24 mouse cellular contexts compared by ENCODE assay signal in the genomic region with DNA sequence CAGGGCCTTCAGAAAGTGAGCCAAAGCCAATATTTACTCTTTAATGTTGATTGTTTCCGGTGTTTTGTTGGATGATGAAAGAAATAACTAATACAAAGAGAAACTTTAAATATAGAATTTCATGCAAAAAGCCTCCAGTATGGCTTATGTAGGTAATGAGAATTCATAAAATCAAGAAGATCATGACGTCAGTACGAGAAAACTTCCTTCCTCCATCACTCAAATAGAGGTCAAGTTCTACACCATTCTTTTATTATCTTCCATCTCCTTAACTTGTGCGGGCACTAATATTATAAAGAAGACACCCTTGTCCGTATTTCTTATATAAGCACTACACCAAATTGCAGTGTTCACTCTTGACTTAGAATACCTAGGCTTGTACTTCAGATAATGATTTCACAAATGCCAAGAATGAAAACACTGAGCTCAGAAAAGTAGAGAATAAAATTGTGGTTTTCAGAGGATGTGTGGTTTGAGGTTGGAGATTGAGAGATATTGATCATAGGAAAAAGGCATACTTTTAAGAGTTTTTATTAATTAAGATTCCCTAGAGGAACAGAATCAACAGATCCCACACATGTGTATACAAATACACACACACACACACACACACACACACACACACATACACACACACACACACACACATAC.
DNase-seq lines count a peak whose midpoint lies in the region; ATAC-seq and TF ChIP-seq lines count a peak whose summit lies in the region.
"Had no signal": no experiment of that assay in that cellular context is flagged by ENCODE, and none has a peak within 500 bp of the region (broad histone marks: within the 10 kb centered on the region; RNA-seq: fewer than 3 reads in every experiment).

No protein-coding gene starts in this region.

- H3K4me3 ChIP-seq in kidney, adult 2 months (ENCODE audit: insufficient read depth, low read depth, low read length), result no peak overlapping the region
- H3K4me3 ChIP-seq in heart, embryonic 10.5 days, result no peak overlapping the region
- H3K4me3 ChIP-seq: embryonic facial prominence, embryonic 13.5 days; embryonic facial prominence, embryonic 15.5 days; erythroblast, embryonic 14.5 days; forebrain, embryonic 10.5 days; forebrain, embryonic 12.5 days had no signal

- no peaks in the 10 kb centered on the region; the same call in 1 of the 2 replicates for H3K4me1 ChIP-seq in kidney, adult 2 months (ENCODE audit: control insufficient read depth, insufficient read depth, low read length)
- no peaks in the 10 kb centered on the region for H3K4me1 ChIP-seq in heart, embryonic 10.5 days
- H3K4me1 ChIP-seq: embryonic facial prominence, embryonic 13.5 days; embryonic facial prominence, embryonic 15.5 days; forebrain, embryonic 10.5 days; forebrain, embryonic 12.5 days had no signal

- TF ChIP-seq CTCF in kidney, adult 2 months (conservative IDR thresholded peaks at IDR 0.05; ENCODE audit: insufficient read depth, insufficient read length, low read depth, low read length), result no peak

- WGBS in kidney, adult 2 months, result 88% methylated on average over 5 of the region's 5 CpGs
- WGBS in heart, embryonic 10.5 days, result 84% methylated on average over 5 of the region's 5 CpGs

- no peaks in the 10 kb centered on the region for H3K36me3 ChIP-seq in kidney, adult 2 months (ENCODE audit: control insufficient read depth, insufficient read depth, low read length)
- no peaks in the 10 kb centered on the region for H3K36me3 ChIP-seq in heart, embryonic 10.5 days
- H3K36me3 ChIP-seq: embryonic facial prominence, embryonic 13.5 days; embryonic facial prominence, embryonic 15.5 days; forebrain, embryonic 10.5 days; forebrain, embryonic 12.5 days had no signal

- H3K27ac ChIP-seq in kidney, adult 2 months (ENCODE audit: insufficient read depth, low read depth, low read length), result no peak overlapping the region
- H3K27ac ChIP-seq in heart, embryonic 10.5 days, result no peak overlapping the region
- H3K27ac ChIP-seq: embryonic facial prominence, embryonic 13.5 days; embryonic facial prominence, embryonic 15.5 days; forebrain, embryonic 10.5 days; forebrain, embryonic 12.5 days had no signal

- ATAC-seq in CD4-positive, CD25-positive, alpha-beta regulatory T cell, adult 4 months, result peak; percentile 89
- peak; percentile 63 for ATAC-seq in common myeloid progenitor, adult 5-6 weeks (replicated peaks; ENCODE audit: low read depth, poor library complexity, severe bottlenecking)
- ATAC-seq in megakaryocyte progenitor cell, adult 5-6 weeks (replicated peaks; ENCODE audit: poor library complexity), result peak; percentile 44; the same call in 1 of the 2 replicates
- ATAC-seq: forebrain, embryonic 14.5 days; forebrain, embryonic 16.5 days had no signal

- no peak for TF ChIP-seq POLR2A in kidney, adult 2 months (IDR thresholded peaks at IDR 0.05; ENCODE audit: low read depth, low read length)

- no peaks in the 10 kb centered on the region for H3K27me3 ChIP-seq in kidney, adult 2 months (replicated peaks; ENCODE audit: control insufficient read depth, insufficient read depth, low read length)
- no peaks in the 10 kb centered on the region for H3K27me3 ChIP-seq in heart, embryonic 10.5 days (ENCODE audit: insufficient read depth, poor library complexity, severe bottlenecking)
- H3K27me3 ChIP-seq: embryonic facial prominence, embryonic 13.5 days; embryonic facial prominence, embryonic 15.5 days; forebrain, embryonic 12.5 days had no signal

- DNase-seq in induced T-regulatory cell, adult 2 months (ENCODE audit: low read depth), result peak; percentile 30
- no peak for DNase-seq in ovary, adult 18-20 months (ENCODE audit: low spot score)
- DNase-seq in kidney, adult 2 months, result no peak
- DNase-seq in left cerebral cortex, adult 8-10 months (ENCODE audit: low spot score in 2 of 2), result no peak
- no peak for DNase-seq in heart, embryonic 10.5 days (ENCODE audit: low spot score)
- DNase-seq: adrenal gland, adult 8-10 months; adrenal gland, postnatal 14 days; adrenal gland, postnatal 36 days; cerebellum, adult 11-12 months; cerebellum, adult 2 months; cerebellum, adult 9-10 months; cerebellum, postnatal 10 days; cerebellum, postnatal 25 days; embryo, embryonic 11 days had no signal

- no peaks in the 10 kb centered on the region for H3K9me3 ChIP-seq in heart, embryonic 10.5 days
- H3K9me3 ChIP-seq: embryonic facial prominence, embryonic 13.5 days; embryonic facial prominence, embryonic 15.5 days; forebrain, embryonic 10.5 days; forebrain, embryonic 12.5 days had no signal
